Mouse (Mus musculus): ENCODE results near the gene Ercc2. TPM values are rescaled to one million over a fixed set of nuclear protein-coding genes. Genes with fewer than 3 reads are reported as not detected.
A peak's percentile ranks its signal among the peaks of the same experiment; 100 is the strongest.

The Ercc2 gene
- polyA plus RNA-seq, 1 experiment from 2014 or later = 23.3 TPM

GRCm38 (mm10) chr7:19420121-19420520 is 38.3 kb downstream of the Ercc2 start:
- Histone ChIP-seq H3K4me2 (no peak overlapping the region), H3K9me3 (no peaks in the 10 kb centered on the region), H3K4me3 (replicated peaks) (no peak overlapping the region), H3K27ac (no peak overlapping the region), H3K9ac (no peak overlapping the region), H3K4me1 (peaks cover 11% of the 10 kb centered on the region), H3K27me3 (peaks cover 78% of the 10 kb centered on the region), H3K36me3 (replicated peaks) (peaks cover 4% of the 10 kb centered on the region)
- 8% methylated on average over 28 of the region's 28 CpGs for WGBS
- ATAC-seq (ENCODE audit: low FRiP score) = no peak

- 14% methylated on average over 43 of the region's 43 CpGs for WGBS
- Histone ChIP-seq H3K4me2 (peak overlapping the region; percentile 72), H3K4me3 (replicated peaks) (peak overlapping the region; percentile 43), H3K9ac (peak overlapping the region; percentile 33; the same call in 1 of the 2 replicates), H3K27ac (no peak overlapping the region), H3K27me3 (peaks cover 70% of the 10 kb centered on the region), H3K9me3 (no peaks in the 10 kb centered on the region), H3K36me3 (replicated peaks) (peaks cover 13% of the 10 kb centered on the region), H3K4me1 (peaks cover 11% of the 10 kb centered on the region)
- ATAC-seq (ENCODE audit: low FRiP score) = peak; percentile 97
Observed at GRCm38 (mm10) chr7:19420821-19421636, 39.2 kb downstream of the Ercc2 start.

GRCm38 (mm10) chr7:19423083-19423482 is 41.3 kb downstream of the Ercc2 start:
- ATAC-seq (ENCODE audit: low FRiP score) = no peak
- H3K4me3 ChIP-seq (replicated peaks) = no peak overlapping the region
- peaks cover 11% of the 10 kb centered on the region for H3K4me1 ChIP-seq
- H3K4me2 ChIP-seq = no peak overlapping the region
- peaks cover 51% of the 10 kb centered on the region for H3K27me3 ChIP-seq
- WGBS = 89% methylated on average over 3 of the region's 3 CpGs
- no peaks in the 10 kb centered on the region for H3K9me3 ChIP-seq
- H3K9ac ChIP-seq = no peak overlapping the region
- H3K36me3 ChIP-seq (replicated peaks) = peaks cover 33% of the 10 kb centered on the region
- no peak overlapping the region for H3K27ac ChIP-seq

- peaks cover 11% of the 10 kb centered on the region for H3K4me1 ChIP-seq
- H3K36me3 ChIP-seq (replicated peaks) = peaks cover 43% of the 10 kb centered on the region
- H3K4me3 ChIP-seq (replicated peaks) = no peak overlapping the region
- no peak overlapping the region for H3K27ac ChIP-seq
- ATAC-seq (ENCODE audit: low FRiP score) = no peak
- H3K27me3 ChIP-seq = peaks cover 41% of the 10 kb centered on the region
- H3K9me3 ChIP-seq = no peaks in the 10 kb centered on the region
- 74% methylated on average over 4 of the region's 4 CpGs for WGBS
- no peak overlapping the region for H3K4me2 ChIP-seq
- H3K9ac ChIP-seq = no peak overlapping the region
Observed at GRCm38 (mm10) chr7:19424051-19424450, 42.2 kb downstream of the Ercc2 start.

- Histone ChIP-seq H3K9ac (no peak overlapping the region), H3K9me3 (no peaks in the 10 kb centered on the region), H3K4me3 (replicated peaks) (no peak overlapping the region), H3K27ac (no peak overlapping the region), H3K27me3 (peaks cover 18% of the 10 kb centered on the region), H3K36me3 (replicated peaks) (peaks cover 64% of the 10 kb centered on the region), H3K4me2 (no peak overlapping the region), H3K4me1 (peaks cover 3% of the 10 kb centered on the region; the same call in 1 of the 2 replicates)
- 66% methylated on average over 6 of the region's 6 CpGs for WGBS
- no peak for ATAC-seq (ENCODE audit: low FRiP score)
Observed at GRCm38 (mm10) chr7:19426349-19426748, 44.5 kb downstream of the Ercc2 start.

GRCm38 (mm10) chr7:19426888-19427287 is 45.1 kb downstream of the Ercc2 start:
- WGBS = 89% methylated on average over 6 of the region's 6 CpGs
- H3K36me3 ChIP-seq (replicated peaks) = peaks cover 70% of the 10 kb centered on the region

GRCm38 (mm10) chr7:19427999-19428650 is 46.3 kb downstream of the Ercc2 start:
- no peak overlapping the region for H3K27ac ChIP-seq
- 66% methylated on average over 15 of the region's 15 CpGs for WGBS
- no peak overlapping the region for H3K4me2 ChIP-seq
- ATAC-seq (ENCODE audit: low FRiP score) = no peak
- H3K27me3 ChIP-seq = 0 out of 2 replicates have a peak, but pooled peaks cover 3% of the 10 kb centered on the region
- H3K4me1 ChIP-seq = no peaks in the 10 kb centered on the region; the same call in 1 of the 2 replicates
- H3K9ac ChIP-seq = no peak overlapping the region
- no peaks in the 10 kb centered on the region for H3K9me3 ChIP-seq
- peaks cover 82% of the 10 kb centered on the region for H3K36me3 ChIP-seq (replicated peaks)
- no peak overlapping the region for H3K4me3 ChIP-seq (replicated peaks)

More at GRCm38 (mm10) chr7:19426888-19427287, 45.1 kb downstream of the Ercc2 start:
- H3K4me2 ChIP-seq = no peak overlapping the region
- no peaks in the 10 kb centered on the region for H3K9me3 ChIP-seq
- no peak overlapping the region for H3K27ac ChIP-seq
- ATAC-seq (ENCODE audit: low FRiP score) = no peak
- H3K27me3 ChIP-seq = peaks cover 14% of the 10 kb centered on the region
- no peaks in the 10 kb centered on the region; the same call in 1 of the 2 replicates for H3K4me1 ChIP-seq
- no peak overlapping the region for H3K4me3 ChIP-seq (replicated peaks)
- no peak overlapping the region for H3K9ac ChIP-seq

- no peak for ATAC-seq (ENCODE audit: low FRiP score)
- Histone ChIP-seq H3K9me3 (no peaks in the 10 kb centered on the region), H3K36me3 (replicated peaks) (peaks cover 98% of the 10 kb centered on the region), H3K27me3 (no peaks in the 10 kb centered on the region), H3K27ac (no peak overlapping the region), H3K4me1 (no peaks in the 10 kb centered on the region; the same call in 1 of the 2 replicates), H3K4me3 (replicated peaks) (no peak overlapping the region), H3K4me2 (no peak overlapping the region), H3K9ac (no peak overlapping the region)
- WGBS = 64% methylated on average over 8 of the region's 8 CpGs
Observed at GRCm38 (mm10) chr7:19429726-19430125, 47.9 kb downstream of the Ercc2 start.

GRCm38 (mm10) chr7:19430402-19430801 is 48.6 kb downstream of the Ercc2 start:
- 93% methylated on average over 6 of the region's 6 CpGs for WGBS
- H3K36me3 ChIP-seq (replicated peaks) = peaks cover 98% of the 10 kb centered on the region
- no peak overlapping the region for H3K27ac ChIP-seq
- no peaks in the 10 kb centered on the region for H3K9me3 ChIP-seq
- ATAC-seq (ENCODE audit: low FRiP score) = no peak
- H3K4me2 ChIP-seq = no peak overlapping the region
- H3K9ac ChIP-seq = no peak overlapping the region
- H3K27me3 ChIP-seq = no peaks in the 10 kb centered on the region
- no peaks in the 10 kb centered on the region; the same call in 1 of the 2 replicates for H3K4me1 ChIP-seq
- no peak overlapping the region for H3K4me3 ChIP-seq (replicated peaks)

- no peak for ATAC-seq (ENCODE audit: low FRiP score)
- H3K4me1 ChIP-seq = no peaks in the 10 kb centered on the region; the same call in 1 of the 2 replicates
- H3K4me3 ChIP-seq (replicated peaks) = no peak overlapping the region
- WGBS = 96% methylated on average over 2 of the region's 2 CpGs
- no peaks in the 10 kb centered on the region for H3K27me3 ChIP-seq
- H3K9ac ChIP-seq = no peak overlapping the region
- no peaks in the 10 kb centered on the region for H3K9me3 ChIP-seq
- peaks cover 97% of the 10 kb centered on the region for H3K36me3 ChIP-seq (replicated peaks)
- no peak overlapping the region for H3K4me2 ChIP-seq
- H3K27ac ChIP-seq = no peak overlapping the region
Observed at GRCm38 (mm10) chr7:19432475-19432874, 50.7 kb downstream of the Ercc2 start.

GRCm38 (mm10) chr7:19436276-19436675 is 54.5 kb downstream of the Ercc2 start:
- Histone ChIP-seq H3K4me2 (no peak overlapping the region), H3K9me3 (no peaks in the 10 kb centered on the region), H3K9ac (no peak overlapping the region), H3K4me3 (replicated peaks) (no peak overlapping the region), H3K36me3 (replicated peaks) (peaks cover 87% of the 10 kb centered on the region), H3K4me1 (no peaks in the 10 kb centered on the region), H3K27ac (no peak overlapping the region), H3K27me3 (no peaks in the 10 kb centered on the region)
- 93% methylated on average over 2 of the region's 2 CpGs for WGBS
- no peak for ATAC-seq (ENCODE audit: low FRiP score)

GRCm38 (mm10) chr7:19437048-19437447 is 55.2 kb downstream of the Ercc2 start:
- no peak overlapping the region for H3K27ac ChIP-seq
- no peak overlapping the region for H3K4me3 ChIP-seq (replicated peaks)
- H3K4me1 ChIP-seq = no peaks in the 10 kb centered on the region
- H3K9me3 ChIP-seq = no peaks in the 10 kb centered on the region
- 78% methylated on average over 9 of the region's 9 CpGs for WGBS
- H3K36me3 ChIP-seq (replicated peaks) = peaks cover 87% of the 10 kb centered on the region
- no peak overlapping the region for H3K9ac ChIP-seq
- ATAC-seq (ENCODE audit: low FRiP score) = no peak
- no peak overlapping the region for H3K4me2 ChIP-seq
- no peaks in the 10 kb centered on the region for H3K27me3 ChIP-seq
